Mouse (Mus musculus) bone marrow macrophage, adult 2 months (primary cell): ENCODE results near the gene Chst2.

Source experiments
- CTCF ChIP-seq: IDR thresholded peaks from 2 replicates; pipeline ENCODE4 v1.5.1; 2012; ENCODE audit warnings: low read depth, mild to moderate bottlenecking, low read length, moderate library complexity
- POLR2A ChIP-seq: IDR thresholded peaks from 2 replicates; pipeline ENCODE4 v1.6.1; 2012; ENCODE audit warnings: mild to moderate bottlenecking, low read depth, low read length, borderline replicate concordance

- TF ChIP-seq CTCF: no peak
- TF ChIP-seq POLR2A: no peak
Observed at GRCm38 (mm10) chr9:95365882-95366281, 40.6 kb downstream of the Chst2 start.
